Mouse (Mus musculus) testis, adult 2 months (tissue): ENCODE measurements around the gene Tsks. TPM values are rescaled to one million over a fixed set of nuclear protein-coding genes. Genes with fewer than 3 reads are reported as not detected.

ENCODE experiments used
- H3K27ac ChIP-seq: fragments of 200-500 bp; 2 replicates; pipeline ENCODE4 v1.5.1; 2012; ENCODE audit warnings: low read depth, low read length; ENCODE audit not compliant: control insufficient read depth, insufficient read depth
- H3K27me3 ChIP-seq: fragments of 200-500 bp; 2 replicates; pipeline ENCODE4 v1.6.1; 2012; ENCODE audit warnings: mild to moderate bottlenecking, low read length, moderate library complexity; ENCODE audit not compliant: control insufficient read depth, insufficient read depth
- H3K36me3 ChIP-seq: fragments of 200-500 bp; 2 replicates; pipeline ENCODE4 v1.6.1; 2012; ENCODE audit warnings: mild to moderate bottlenecking, low read length; ENCODE audit not compliant: control insufficient read depth, insufficient read depth
- H3K4me1 ChIP-seq: fragments of 200-500 bp; 2 replicates; pipeline ENCODE4 v1.6.1; 2012; ENCODE audit warnings: low read length; ENCODE audit not compliant: control insufficient read depth, insufficient read depth
- H3K4me3 ChIP-seq: fragments of 200-500 bp; 2 replicates; pipeline ENCODE4 v1.5.1; 2012; ENCODE audit warnings: low read depth, mild to moderate bottlenecking, low read length, moderate library complexity, mixed read lengths; ENCODE audit not compliant: control insufficient read depth
- CTCF ChIP-seq: fragments of 200-500 bp; IDR thresholded peaks from 2 replicates; pipeline ENCODE4 v1.5.1; 2012; ENCODE audit warnings: low read depth, mild to moderate bottlenecking, inconsistent platforms, low read length, moderate library complexity; ENCODE audit not compliant: control insufficient read depth, insufficient read depth, insufficient replicate concordance
- POLR2A ChIP-seq: fragments of 200-500 bp; IDR thresholded peaks from 2 replicates; pipeline ENCODE4 v1.6.1; 2012; ENCODE audit warnings: low read depth, mild to moderate bottlenecking, inconsistent platforms, low read length, moderate library complexity; ENCODE audit not compliant: control insufficient read depth
- polyA plus RNA-seq: library from polyadenylated mRNA; depleted of rRNA; stranded (reverse); fragments of >200 nt; gene quantifications from 2 replicates; pipeline ENCODE4 v1.2.3, GENCODE M21; 2012; rRNA removed

The Tsks gene
- 1,042 and 1,092 TPM in 2 replicates for polyA plus RNA-seq

GRCm38 (mm10) chr7:44942904-44943303 lies at the start of gene Tsks:
Gene Tsks, plus strand, starts transcription at chr7:44943204.
- TF ChIP-seq POLR2A (peak; percentile 70; the same call in 1 of the 2 replicates), CTCF (no peak)
- no peaks in the 10 kb centered on the region for H3K27me3 ChIP-seq
- H3K36me3 ChIP-seq, result no peaks in the 10 kb centered on the region
- H3K4me1 ChIP-seq, result peaks cover 8% of the 10 kb centered on the region
- peak within 1 kb of the TSS; percentile 72 for H3K27ac ChIP-seq
- peak within 1 kb of the TSS; percentile 96 for H3K4me3 ChIP-seq

- Histone ChIP-seq H3K4me3 (no peak overlapping the region), H3K27me3 (no peaks in the 10 kb centered on the region), H3K4me1 (peaks cover 25% of the 10 kb centered on the region), H3K27ac (no peak overlapping the region), H3K36me3 (no peaks in the 10 kb centered on the region)
- TF ChIP-seq POLR2A (no peak), CTCF (no peak)
Observed at GRCm38 (mm10) chr7:44894175-44894574, 48.8 kb upstream of the Tsks start.

GRCm38 (mm10) chr7:44895206-44895592 lies 47.8 kb upstream of the Tsks start:
- peaks cover 29% of the 10 kb centered on the region for H3K4me1 ChIP-seq

GRCm38 (mm10) chr7:44895593-44896434 lies 47.2 kb upstream of the Tsks start, which contains the start of gene Fuz:
Gene Fuz, plus strand, starts transcription at chr7:44896079.
- peak within 1 kb of the TSS; percentile 81 for H3K27ac ChIP-seq
- peak within 1 kb of the TSS; percentile 80 for H3K4me3 ChIP-seq
- no peaks in the 10 kb centered on the region for H3K36me3 ChIP-seq
- TF ChIP-seq CTCF (peak; percentile 35; the same call in 1 of the 2 replicates), POLR2A (peak; percentile 39; the same call in 1 of the 2 replicates)
- H3K4me1 ChIP-seq, result peaks cover 29% of the 10 kb centered on the region
- H3K27me3 ChIP-seq, result no peaks in the 10 kb centered on the region

More at GRCm38 (mm10) chr7:44895206-44895592, 47.8 kb upstream of the Tsks start:
- no peaks in the 10 kb centered on the region for H3K36me3 ChIP-seq
- TF ChIP-seq POLR2A (no peak), CTCF (no peak)
- H3K27me3 ChIP-seq, result no peaks in the 10 kb centered on the region
- peak overlapping the region; percentile 80; the same call in 1 of the 2 replicates for H3K4me3 ChIP-seq
- H3K27ac ChIP-seq, result peak overlapping the region; percentile 81; the same call in 1 of the 2 replicates

- TF ChIP-seq CTCF (no peak), POLR2A (no peak)
- Histone ChIP-seq H3K27ac (peak overlapping the region; percentile 50), H3K27me3 (no peaks in the 10 kb centered on the region), H3K4me3 (peak overlapping the region; percentile 80), H3K36me3 (no peaks in the 10 kb centered on the region), H3K4me1 (peaks cover 30% of the 10 kb centered on the region)
Observed at GRCm38 (mm10) chr7:44896499-44896898, 46.5 kb upstream of the Tsks start.

- Histone ChIP-seq H3K4me3 (no peak overlapping the region), H3K36me3 (no peaks in the 10 kb centered on the region), H3K4me1 (peaks cover 26% of the 10 kb centered on the region), H3K27ac (no peak overlapping the region; the same call in 1 of the 2 replicates), H3K27me3 (no peaks in the 10 kb centered on the region)
- TF ChIP-seq POLR2A, result no peak
- TF ChIP-seq CTCF, result no peak; the same call in 1 of the 2 replicates
Observed at GRCm38 (mm10) chr7:44898607-44899006, 44.4 kb upstream of the Tsks start.

- H3K36me3 ChIP-seq, result no peaks in the 10 kb centered on the region
- H3K4me1 ChIP-seq, result peaks cover 23% of the 10 kb centered on the region
- no peak for TF ChIP-seq POLR2A
- TF ChIP-seq CTCF, result no peak
- H3K4me3 ChIP-seq, result no peak overlapping the region
- H3K27ac ChIP-seq, result no peak overlapping the region
- H3K27me3 ChIP-seq, result no peaks in the 10 kb centered on the region
Observed at GRCm38 (mm10) chr7:44900632-44901031, 42.4 kb upstream of the Tsks start.
